Comparison of ENCODE assay signal across 33 mouse cellular contexts in the genomic region with DNA sequence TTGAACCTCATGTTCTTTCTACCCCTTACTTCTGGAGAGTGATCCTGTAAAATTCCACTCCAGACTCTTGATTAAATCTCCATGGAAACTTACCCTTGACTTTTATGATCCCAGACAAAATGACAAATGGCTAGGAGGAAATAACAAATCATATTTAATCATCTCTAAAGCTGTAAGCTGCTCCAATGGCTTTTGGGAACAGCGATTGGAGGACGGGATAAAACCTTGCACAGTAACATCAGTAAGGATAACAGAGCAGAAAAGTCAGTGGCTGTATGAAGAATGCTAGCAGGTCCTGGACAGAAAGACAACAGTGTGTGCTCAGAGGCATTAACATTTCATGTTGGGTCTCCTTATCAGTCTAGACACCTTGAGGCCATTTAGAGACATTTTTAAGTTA. TPM values are rescaled to one million over a fixed set of nuclear protein-coding genes. Genes with fewer than 3 reads are reported as not detected.
DNase-seq lines count a peak whose midpoint lies in the region; ATAC-seq lines count a peak whose summit lies in the region.
"Had no signal": no experiment of that assay in that cellular context is flagged by ENCODE, and none has a peak within 500 bp of the region (broad histone marks: within the 10 kb centered on the region; RNA-seq: fewer than 3 reads in every experiment).

No protein-coding gene starts in this region.

- H3K27me3 ChIP-seq in forebrain, embryonic 14.5 days (replicated peaks; ENCODE audit: control insufficient read depth, insufficient read depth, low read length) = no peaks in the 10 kb centered on the region
- H3K27me3 ChIP-seq: CH12.LX; forebrain, embryonic 13.5 days; midbrain, embryonic 15.5 days; neural tube, embryonic 13.5 days had no signal

- WGBS in forebrain, embryonic 14.5 days = 96% methylated on average over 2 of the region's 2 CpGs

- H3K36me3 ChIP-seq in forebrain, embryonic 14.5 days (ENCODE audit: control insufficient read depth, insufficient read depth, low read length) = no peaks in the 10 kb centered on the region
- H3K36me3 ChIP-seq: G1E; hindbrain, embryonic 10.5 days; midbrain, embryonic 15.5 days; neural tube, embryonic 13.5 days had no signal

- H3K4me1 ChIP-seq in brown adipose tissue, adult 24 weeks (ENCODE audit: control insufficient read depth, insufficient read depth, insufficient read length, low read length) = no peaks in the 10 kb centered on the region
- H3K4me1 ChIP-seq in forebrain, embryonic 14.5 days (ENCODE audit: control insufficient read depth, insufficient read depth, low read length) = no peaks in the 10 kb centered on the region
- H3K4me1 ChIP-seq: forebrain, embryonic 13.5 days; hindbrain, embryonic 10.5 days; midbrain, embryonic 15.5 days; neural tube, embryonic 13.5 days had no signal

- 0 out of 2 replicates have a peak overlapping the region, but pooled peaks have one; percentile 11 for H3K27ac ChIP-seq in brown adipose tissue, adult 24 weeks (replicated peaks; ENCODE audit: low read depth, low read length)
- H3K27ac ChIP-seq in forebrain, embryonic 14.5 days (ENCODE audit: low read depth, low read length) = no peak overlapping the region
- H3K27ac ChIP-seq: forebrain, embryonic 13.5 days; hindbrain, embryonic 10.5 days; layer of hippocampus, adult 2 months; macrophage; midbrain, embryonic 15.5 days; neural tube, embryonic 13.5 days had no signal

- no peak overlapping the region for H3K4me2 ChIP-seq in forebrain, embryonic 14.5 days (ENCODE audit: low read length)
- H3K4me2 ChIP-seq: forebrain, embryonic 13.5 days; heart, embryonic 11.5 days; midbrain, embryonic 15.5 days; neural tube, embryonic 13.5 days had no signal

- H3K9ac ChIP-seq in forebrain, embryonic 14.5 days (ENCODE audit: low read length) = no peak overlapping the region
- H3K9ac ChIP-seq: forebrain, embryonic 13.5 days; midbrain, embryonic 15.5 days; neural tube, embryonic 13.5 days had no signal

- ATAC-seq in forebrain, embryonic 14.5 days = no peak
- ATAC-seq: activated CD4-positive, CD25-positive, alpha-beta regulatory T cell, adult 4 months; forebrain, embryonic 13.5 days; hindbrain, embryonic 16.5 days; intestine, embryonic 16.5 days; midbrain, embryonic 15.5 days had no signal

- no peak overlapping the region for H3K4me3 ChIP-seq in brown adipose tissue, adult 24 weeks (ENCODE audit: insufficient read depth, low read depth, low read length)
- no peak overlapping the region for H3K4me3 ChIP-seq in forebrain, embryonic 14.5 days (ENCODE audit: low read depth, low read length)
- H3K4me3 ChIP-seq: forebrain, embryonic 13.5 days; hindbrain, embryonic 10.5 days; layer of hippocampus, adult 2 months; midbrain, embryonic 15.5 days; neural tube, embryonic 13.5 days had no signal

- peak; percentile 31 for DNase-seq in adrenal gland, postnatal 10 days
- DNase-seq in kidney, adult 8-10 months = peak; percentile 11 to 47
- peak; percentile 52 for DNase-seq in kidney, postnatal 14 days
- DNase-seq in forebrain, embryonic 14.5 days (ENCODE audit: low spot score) = no peak
- no peak for DNase-seq in neural tube, embryonic 10.5 days (ENCODE audit: extremely low spot score, low spot score)
- no peak for DNase-seq in urinary bladder, postnatal 25 days (ENCODE audit: low spot score)
- DNase-seq: B cell, adult 2 months; cerebellum, adult 9-10 months; gastrocnemius, postnatal 10 days; right cerebral cortex, adult 18-20 months; right cerebral cortex, postnatal 4 days had no signal

- no peaks in the 10 kb centered on the region for H3K9me3 ChIP-seq in forebrain, embryonic 14.5 days (replicated peaks; ENCODE audit: control insufficient read depth, low read length)
- H3K9me3 ChIP-seq: forebrain, embryonic 13.5 days; G1E; hindbrain, embryonic 10.5 days; midbrain, embryonic 15.5 days; neural tube, embryonic 13.5 days had no signal

RNA-seq across cellular contexts. Expression of gene A1bg, which starts 59.8 kb away (rescaled TPM):
- not detected for total RNA-seq in adrenal gland, postnatal 10 days (2021)
- not detected in 2 replicates for polyA plus RNA-seq in brown adipose tissue, adult 24 weeks (2012; ENCODE audit: insufficient read depth, insufficient read length, missing spikeins)
- polyA plus RNA-seq in forebrain, embryonic 14.5 days (2014; fragmentation: Nextera tagmentation; extraction: Ambion mirVana) = not detected in 2 replicates
- total RNA-seq: CH12.LX; G1E; gastrocnemius, postnatal 10 days; granulocyte monocyte progenitor cell, adult 5-6 weeks; layer of hippocampus, adult 2 months; layer of hippocampus, postnatal 25 days; left cerebral cortex, postnatal 10 days had no signal
- polyA plus RNA-seq: activated CD4-positive, CD25-positive, alpha-beta regulatory T cell, adult 4 months; embryonic facial prominence, embryonic 14.5 days; forebrain, embryonic 13.5 days; G1E; heart, embryonic 11.5 days; heart, postnatal 0 days; hindbrain, embryonic 10.5 days; hindbrain, embryonic 16.5 days; intestine, embryonic 16.5 days; limb, embryonic 11.5 days; liver, embryonic 16.5 days; lung, embryonic 16.5 days; macrophage; midbrain, embryonic 15.5 days; neural tube, embryonic 13.5 days; stomach, embryonic 16.5 days had no signal

Comparison
In these comparisons a context has a peak if more than half of its experiments do, and no peak if none do; other contexts are left out.
1. DNase-seq: peak in adrenal gland, postnatal 10 days (single experiment), kidney, adult 8-10 months (2 of 2) and kidney, postnatal 14 days (single experiment); none in forebrain, embryonic 14.5 days (single experiment), neural tube, embryonic 10.5 days (single experiment) and urinary bladder, postnatal 25 days (single experiment).